Mouse (Mus musculus) olfactory bulb, adult 2 months (tissue): ENCODE measurements around the gene Cdk5rap2.

Experiments
- CTCF ChIP-seq: fragments of 200-500 bp; IDR thresholded peaks from 2 replicates; pipeline ENCODE4 v1.5.1; 2012; ENCODE audit warnings: low read depth, mild to moderate bottlenecking, low read length, moderate library complexity; ENCODE audit not compliant: insufficient read depth
- POLR2A ChIP-seq: fragments of 200-500 bp; IDR thresholded peaks from 2 replicates; pipeline ENCODE4 v1.6.1; 2012; ENCODE audit warnings: mild to moderate bottlenecking, low read depth, low read length, moderate library complexity; ENCODE audit not compliant: insufficient read depth

DNA sequence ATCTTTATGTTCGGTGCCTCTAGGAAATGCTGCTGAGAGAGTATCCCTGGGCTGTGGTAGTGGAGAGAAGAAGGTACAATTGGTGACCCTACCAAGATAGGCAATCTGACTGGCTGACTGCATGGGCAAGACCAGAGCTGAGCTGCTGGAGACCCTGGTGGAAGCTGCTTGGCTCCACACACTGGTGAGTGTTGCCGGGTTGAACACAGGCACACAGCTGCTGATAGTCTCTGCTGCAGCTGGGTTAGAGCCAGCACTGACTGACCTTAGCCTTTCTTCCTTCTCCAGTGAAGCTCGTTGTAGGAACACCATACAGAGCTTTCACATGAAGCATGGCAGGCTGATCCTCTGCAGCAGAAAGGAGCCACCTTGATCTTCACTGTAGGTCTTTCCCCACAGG, 182.6 kb downstream of the Cdk5rap2 start:
- no peak for TF ChIP-seq CTCF
- no peak for TF ChIP-seq POLR2A
